ENCODE assay signal across 8 mouse cellular contexts in the genomic region with DNA sequence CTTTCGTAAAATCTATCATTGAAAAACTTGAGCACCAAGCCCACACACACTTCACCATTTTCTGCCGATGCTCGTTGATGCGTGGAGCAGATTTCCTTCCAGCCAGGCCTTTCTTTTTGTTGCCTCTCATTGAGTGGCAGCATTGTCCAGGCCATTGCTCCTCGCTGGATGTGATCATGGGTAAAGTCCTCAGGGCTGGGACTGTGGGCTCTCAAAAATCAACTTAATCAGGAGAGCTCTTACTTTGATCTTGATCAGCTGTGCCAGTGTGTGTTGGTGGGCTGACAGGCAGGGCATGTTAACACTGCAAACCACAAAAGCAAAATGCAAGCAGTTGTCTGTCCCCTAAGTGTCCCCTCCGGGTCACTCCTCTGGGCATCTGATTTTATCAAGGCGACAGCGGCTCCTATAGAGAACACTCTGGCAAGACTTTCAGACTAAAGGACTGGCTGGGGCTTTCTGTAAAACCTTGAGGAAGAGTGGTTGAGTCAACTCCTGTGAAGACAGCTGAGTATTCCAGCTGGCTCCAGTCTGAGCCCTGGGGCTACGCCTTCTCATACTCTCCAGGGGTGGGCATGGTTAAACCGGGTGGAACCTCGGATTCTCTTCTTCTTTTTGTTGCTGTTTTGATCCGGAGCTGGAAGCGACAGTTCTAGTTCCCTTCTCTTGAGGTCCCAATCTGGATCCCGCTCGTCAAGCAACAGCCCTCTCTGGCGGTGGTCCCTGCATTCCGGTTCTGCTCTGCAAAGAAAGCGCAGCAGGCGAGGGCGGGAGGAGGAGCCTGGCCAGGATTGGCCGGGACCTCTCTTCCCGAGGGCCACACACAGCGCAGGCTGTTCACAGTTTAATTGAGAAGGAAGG. TPM values are rescaled to one million over a fixed set of nuclear protein-coding genes. Genes with fewer than 3 reads are reported as not detected.
A peak's percentile ranks its signal among the peaks of the same experiment; 100 is the strongest.
DNase-seq lines count a peak whose midpoint lies in the region; ATAC-seq lines count a peak whose summit lies in the region.

No protein-coding gene starts in this region.

- no peaks in the 10 kb centered on the region for H3K27me3 ChIP-seq in hindbrain, embryonic 16.5 days (replicated peaks; ENCODE audit: control insufficient read depth, insufficient read depth, low read length)
- no peaks in the 10 kb centered on the region for H3K27me3 ChIP-seq in limb, embryonic 10.5 days (ENCODE audit: low read depth, poor library complexity, severe bottlenecking)
- peaks cover 10% of the 10 kb centered on the region for H3K27me3 ChIP-seq in midbrain, embryonic 10.5 days (ENCODE audit: low read depth, poor library complexity, severe bottlenecking)

- ATAC-seq in hindbrain, embryonic 16.5 days, result peak; percentile 92

- H3K4me3 ChIP-seq in hindbrain, embryonic 16.5 days (ENCODE audit: low read length), result peak overlapping the region; percentile 28
- H3K4me3 ChIP-seq in limb, embryonic 10.5 days, result peak overlapping the region; percentile 37
- H3K4me3 ChIP-seq in midbrain, embryonic 10.5 days, result peak overlapping the region; percentile 42

- H3K9ac ChIP-seq in hindbrain, embryonic 16.5 days (ENCODE audit: low read depth, low read length), result no peak overlapping the region; the same call in 1 of the 2 replicates

- peaks cover 5% of the 10 kb centered on the region for H3K4me1 ChIP-seq in hindbrain, embryonic 16.5 days (ENCODE audit: control insufficient read depth, insufficient read depth, low read depth, low read length)
- H3K4me1 ChIP-seq in limb, embryonic 10.5 days, result peaks cover 9% of the 10 kb centered on the region
- H3K4me1 ChIP-seq in midbrain, embryonic 10.5 days, result peaks cover 15% of the 10 kb centered on the region

- DNase-seq in WW6 (ENCODE audit: low read depth, low spot score), result peak; percentile 18
- peak; percentile 25 to 44 for DNase-seq in cerebellum, postnatal 4 days (ENCODE audit: low spot score in 2 of 2)
- DNase-seq in gastrocnemius, postnatal 25 days, result peak; percentile 33
- DNase-seq in limb, embryonic 10.5 days (ENCODE audit: low spot score), result peak; percentile 78
- DNase-seq in midbrain, embryonic 10.5 days (ENCODE audit: low spot score), result peak; percentile 79
- DNase-seq in right cerebral cortex, postnatal 4 days, result peak; percentile 40
- no peak for DNase-seq in MN1 (ENCODE audit: low spot score)

- 7% methylated on average over 23 of the region's 23 CpGs for WGBS in hindbrain, embryonic 16.5 days
- 21% methylated on average over 23 of the region's 23 CpGs for WGBS in limb, embryonic 10.5 days
- WGBS in midbrain, embryonic 10.5 days, result 11% methylated on average over 23 of the region's 23 CpGs

- H3K9me3 ChIP-seq in hindbrain, embryonic 16.5 days (ENCODE audit: control insufficient read depth, low read length), result no peaks in the 10 kb centered on the region
- no peaks in the 10 kb centered on the region for H3K9me3 ChIP-seq in limb, embryonic 10.5 days (replicated peaks)
- H3K9me3 ChIP-seq in midbrain, embryonic 10.5 days (replicated peaks), result no peaks in the 10 kb centered on the region

- H3K4me2 ChIP-seq in hindbrain, embryonic 16.5 days (ENCODE audit: low read length), result peak overlapping the region; percentile 40

- no peaks in the 10 kb centered on the region for H3K36me3 ChIP-seq in hindbrain, embryonic 16.5 days (ENCODE audit: control insufficient read depth, insufficient read depth, low read length)
- H3K36me3 ChIP-seq in limb, embryonic 10.5 days, result no peaks in the 10 kb centered on the region
- H3K36me3 ChIP-seq in midbrain, embryonic 10.5 days, result no peaks in the 10 kb centered on the region

- H3K27ac ChIP-seq in hindbrain, embryonic 16.5 days (ENCODE audit: low read depth, low read length), result peak overlapping the region; percentile 59; the same call in 1 of the 2 replicates
- H3K27ac ChIP-seq in limb, embryonic 10.5 days, result peak overlapping the region; percentile 65
- peak overlapping the region; percentile 72 for H3K27ac ChIP-seq in midbrain, embryonic 10.5 days (replicated peaks)

RNA-seq across cellular contexts. Expression of a gene that starts 8.8 kb away (rescaled TPM):
- not detected for total RNA-seq in gastrocnemius, postnatal 25 days (2021)
- 1.1 and 1.3 TPM in 2 replicates for polyA plus RNA-seq in hindbrain, embryonic 16.5 days (2015; fragmentation: Nextera tagmentation; extraction: Ambion mirVana)
- 0.18 TPM in 1 of 2 replicates, not detected in the other for polyA plus RNA-seq in limb, embryonic 10.5 days (2016; fragmentation: Nextera tagmentation; extraction: Ambion mirVana)
- 0.23 and 0.26 TPM in 2 replicates for polyA plus RNA-seq in midbrain, embryonic 10.5 days (2016; fragmentation: Nextera tagmentation; extraction: Ambion mirVana)

RNA-seq across cellular contexts. Expression of a gene that starts 32.0 kb away (rescaled TPM):
- not detected for total RNA-seq in gastrocnemius, postnatal 25 days (2021)
- polyA plus RNA-seq in hindbrain, embryonic 16.5 days (2015; fragmentation: Nextera tagmentation; extraction: Ambion mirVana), result 0.06 and 0.20 TPM in 2 replicates
- polyA plus RNA-seq in limb, embryonic 10.5 days (2016; fragmentation: Nextera tagmentation; extraction: Ambion mirVana), result not detected in 2 replicates
- polyA plus RNA-seq in midbrain, embryonic 10.5 days (2016; fragmentation: Nextera tagmentation; extraction: Ambion mirVana), result not detected in 2 replicates

RNA-seq across cellular contexts. Expression of a gene that starts 33.3 kb away (rescaled TPM):
- 10 to 100 TPM in 1 of 2 experiments, 1 to 10 TPM in 1; 9.9 to 13.5 TPM for total RNA-seq in gastrocnemius, postnatal 25 days (2021)
- 148 and 226 TPM in 2 replicates for polyA plus RNA-seq in hindbrain, embryonic 16.5 days (2015; fragmentation: Nextera tagmentation; extraction: Ambion mirVana)
- polyA plus RNA-seq in limb, embryonic 10.5 days (2016; fragmentation: Nextera tagmentation; extraction: Ambion mirVana), result 1.0 and 2.2 TPM in 2 replicates
- 3.8 and 4.2 TPM in 2 replicates for polyA plus RNA-seq in midbrain, embryonic 10.5 days (2016; fragmentation: Nextera tagmentation; extraction: Ambion mirVana)

Comparison
In these comparisons a context has a peak if more than half of its experiments do, and no peak if none do; other contexts are left out.
1. RNA of a gene that starts 33.3 kb away (polyA plus RNA-seq): 148 to 226 TPM in hindbrain, embryonic 16.5 days; 3.8 to 4.2 TPM in midbrain, embryonic 10.5 days and 1.0 to 2.2 TPM in limb, embryonic 10.5 days; every median in the first group is over 10 times any median in the second.
2. Peak in every context shown above with its lines, with median percentiles within 50 percentile points of each other: H3K27ac ChIP-seq and H3K4me3 ChIP-seq.